Mouse (Mus musculus): ENCODE measurements around the gene Fbxw9.

GRCm38 (mm10) chr8:85033867-85034266 is 26.0 kb upstream of the Fbxw9 start:
- TF ChIP-seq MXI1 (IDR thresholded peaks at IDR 0.05; ENCODE audit: low read depth, low read length): no peak
- TF ChIP-seq JUND (IDR thresholded peaks at IDR 0.05; ENCODE audit: low read depth, low read length): no peak
- no peak for TF ChIP-seq HCFC1 (IDR thresholded peaks at IDR 0.05; ENCODE audit: low read depth, low read length)
- TF ChIP-seq TAL1 (IDR thresholded peaks at IDR 0.05; ENCODE audit: low read length): no peak
- no peak for TF ChIP-seq KAT2A (conservative IDR thresholded peaks at IDR 0.05; ENCODE audit: low read depth, low read length)
- TF ChIP-seq GATA1 (IDR thresholded peaks at IDR 0.05; ENCODE audit: low read depth, low read length): no peak
- TF ChIP-seq MAX (IDR thresholded peaks at IDR 0.05; ENCODE audit: low read length): no peak
- no peak for TF ChIP-seq CTCF (IDR thresholded peaks at IDR 0.05 in 2 of 3, conservative IDR thresholded peaks at IDR 0.05 in 1 of 3; ENCODE audit: control insufficient read depth in 1 of 3, insufficient read depth in 1 of 3, low read depth in 2 of 3, low read length in 3 of 3, poor library complexity in 1 of 3, severe bottlenecking in 1 of 3)
- no peak for TF ChIP-seq POLR2A (IDR thresholded peaks at IDR 0.05; ENCODE audit: control insufficient read depth in 1 of 2, insufficient read depth in 1 of 2, low read depth in 1 of 2, low read length in 2 of 2, poor library complexity in 1 of 2)
- TF ChIP-seq USF1 (IDR thresholded peaks at IDR 0.05; ENCODE audit: low read depth, low read length): no peak
- no peak for TF ChIP-seq NRF1 (IDR thresholded peaks at IDR 0.05; ENCODE audit: insufficient read depth, low read depth, low read length, poor library complexity, severe bottlenecking)
- TF ChIP-seq ELF1 (IDR thresholded peaks at IDR 0.05; ENCODE audit: low read depth, low read length): no peak
- no peak for TF ChIP-seq E2F4 (IDR thresholded peaks at IDR 0.05; ENCODE audit: borderline replicate concordance, low read depth, low read length)
- TF ChIP-seq ZC3H11A (IDR thresholded peaks at IDR 0.05; ENCODE audit: low read depth, low read length): no peak
